Mouse (Mus musculus) T-helper 2 cell (primary cell): ENCODE measurements around the gene Pmf1.
"Not testable (repeated sequence)": the region's sequence is repeated elsewhere in the genome, so short reads cannot be mapped to it uniquely, and the experiment has no call there.

Experiments
- in situ Hi-C: fragments of 300-600 bp; cut with MboI, MseI; formaldehyde crosslinking; loops from one replicate; pipeline ENCODE4 v1.15.1; 2025; ENCODE audit warnings: high pct_unique_total_duplicates

Pmf1 gene

GRCm38 (mm10) chr3:88398666-88399065, 11.5 kb downstream of the Pmf1 start:
- in situ Hi-C loops: no loop called here

- in situ Hi-C loops: no loop called here
These were observed 14.4 kb downstream of the Pmf1 start for GRCm38 (mm10) chr3:88395742-88396141.

DNA sequence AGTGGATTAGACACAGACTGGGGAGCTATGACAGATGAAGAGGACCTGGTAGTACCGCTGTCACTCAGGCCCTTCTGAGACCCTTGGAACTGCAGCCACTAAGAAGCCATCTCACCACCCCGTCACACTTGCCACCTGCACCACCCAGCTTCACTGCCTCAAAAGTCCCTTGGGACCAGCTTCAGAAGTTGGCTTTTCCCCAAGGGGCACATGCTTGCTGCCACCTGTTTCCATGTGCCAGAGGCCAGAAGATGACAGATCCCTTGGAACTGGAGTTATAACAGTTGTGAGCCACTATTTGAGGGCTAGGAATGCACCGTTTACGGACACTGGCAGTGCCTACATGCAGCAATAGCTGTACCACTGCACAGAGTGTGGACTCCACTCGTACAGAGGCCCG, 14.8 kb downstream of the Pmf1 start:
- in situ Hi-C loops: no loop called here

DNA sequence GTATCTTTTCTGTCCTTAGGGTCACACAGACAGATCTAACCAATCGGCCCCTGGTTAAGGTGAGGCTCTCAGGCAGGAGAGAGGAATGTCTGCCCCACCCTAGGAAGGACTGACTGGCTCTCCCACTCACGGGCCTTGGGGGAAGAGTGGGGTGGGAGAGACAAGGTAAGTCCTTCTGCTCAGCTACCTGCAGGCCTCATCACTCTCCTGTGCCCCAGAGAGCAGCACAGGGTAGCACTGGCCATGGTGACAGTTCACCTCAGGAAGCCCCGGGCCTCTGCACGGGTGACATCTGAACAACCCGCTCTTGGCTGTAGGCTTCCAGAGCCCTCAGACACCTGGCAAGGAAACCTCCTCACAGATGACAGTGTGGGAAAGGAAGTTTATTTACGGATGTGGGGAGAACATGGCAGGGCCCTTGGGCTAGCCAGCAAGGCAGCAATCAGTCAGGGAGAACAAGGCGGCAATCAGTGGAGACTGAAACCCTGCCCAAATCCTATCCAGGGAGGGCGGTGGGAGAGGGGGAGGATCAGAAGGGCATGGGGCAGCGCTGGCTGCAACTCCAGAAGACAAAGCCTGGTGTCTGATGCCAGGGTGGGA, 16.3 kb downstream of the Pmf1 start:
- in situ Hi-C loops: no loop called here

GRCm38 (mm10) chr3:88384364-88384763, 25.8 kb downstream of the Pmf1 start, which contains the start of gene Bglap:
Gene Bglap, minus strand, starts transcription at chr3:88384464.
- in situ Hi-C loops: no loop called here

DNA sequence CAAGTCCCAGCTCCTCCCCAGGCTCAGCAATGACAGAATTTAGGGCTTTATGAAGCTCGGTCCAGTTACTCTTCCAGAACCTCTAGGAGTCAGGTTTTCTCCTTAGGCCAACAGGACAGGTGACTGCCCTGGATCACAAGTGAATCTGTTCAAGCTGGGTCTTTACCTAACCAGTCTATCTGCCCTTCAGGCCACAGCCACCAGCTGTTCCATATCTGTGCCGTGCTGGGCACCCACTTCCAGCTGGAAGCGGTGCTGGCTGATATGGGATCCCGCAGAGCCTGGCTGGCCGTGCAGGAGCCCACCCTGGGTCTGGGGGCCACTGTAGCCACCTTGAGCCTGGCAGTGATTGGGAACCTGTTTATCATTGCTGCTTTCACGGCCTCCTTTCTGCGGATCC, 27.7 kb downstream of the Pmf1 start:
- in situ Hi-C loops: not testable (repeated sequence)

DNA sequence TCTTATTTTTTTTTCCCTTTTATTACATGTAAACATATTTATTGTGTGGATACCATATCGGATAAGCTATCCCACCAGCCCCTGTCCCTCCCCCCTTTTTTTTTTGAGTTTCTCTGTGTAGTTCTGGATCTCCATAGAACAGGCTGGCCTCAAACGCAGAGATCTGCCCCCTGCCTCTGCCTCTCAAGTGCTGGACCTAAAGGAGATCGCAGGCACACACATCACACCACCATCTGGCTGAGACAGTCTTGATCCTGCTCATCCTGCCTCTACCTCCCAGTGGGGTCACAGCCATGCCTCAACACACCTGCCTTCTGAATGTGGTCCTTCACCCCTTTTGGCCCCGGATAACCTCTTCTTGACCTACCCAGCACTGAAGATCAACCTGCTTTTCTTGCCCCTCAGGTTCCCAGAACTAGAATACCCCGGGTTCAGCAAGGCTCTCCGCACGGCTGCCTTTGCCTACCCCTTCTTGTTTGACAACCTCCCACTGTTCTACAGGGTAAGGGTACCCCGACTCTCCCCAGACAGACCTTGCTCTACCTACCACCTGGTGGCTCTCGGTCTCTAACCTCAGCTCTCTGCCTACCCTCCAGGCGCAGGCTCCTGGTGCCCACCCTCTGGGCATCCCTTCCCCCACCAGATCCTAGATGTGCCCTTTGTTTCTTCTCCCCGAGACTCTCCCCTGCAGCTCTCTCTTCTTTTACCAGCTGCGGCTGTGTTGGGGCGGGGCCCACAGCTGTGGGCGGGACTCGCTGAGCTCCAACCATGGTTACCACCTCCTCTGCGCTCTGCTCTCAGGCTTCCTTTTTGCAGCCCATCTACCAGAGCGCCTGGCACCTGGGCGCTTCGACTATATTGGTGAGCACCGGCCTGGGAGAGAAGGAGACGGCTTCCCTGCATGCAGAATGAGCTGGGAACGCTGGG, 28.5 kb downstream of the Pmf1 start:
- in situ Hi-C loops: not testable (repeated sequence)

- in situ Hi-C loops: not testable (repeated sequence)
These were observed 31.5 kb downstream of the Pmf1 start, which contains the start of gene Bglap2 for GRCm38 (mm10) chr3:88378599-88378998. Gene Bglap2, minus strand, starts transcription at chr3:88378699.

DNA sequence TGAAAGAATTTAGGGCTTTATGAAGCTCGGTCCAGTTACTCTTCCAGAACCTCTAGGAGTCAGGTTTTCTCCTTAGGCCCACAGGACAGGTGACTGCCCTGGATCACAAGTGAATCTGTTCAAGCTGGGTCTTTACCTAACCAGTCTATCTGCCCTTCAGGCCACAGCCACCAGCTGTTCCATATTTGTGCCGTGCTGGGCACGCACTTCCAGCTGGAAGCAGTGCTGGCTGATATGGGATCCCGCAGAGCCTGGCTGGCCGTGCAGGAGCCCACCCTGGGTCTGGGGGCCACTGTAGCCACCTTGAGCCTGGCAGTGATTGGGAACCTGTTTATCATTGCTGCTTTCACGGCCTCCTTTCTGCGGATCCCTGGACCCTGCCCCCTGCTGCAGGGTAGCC, 33.5 kb downstream of the Pmf1 start:
- in situ Hi-C loops: not testable (repeated sequence)

- in situ Hi-C loops: not testable (repeated sequence)
These were observed 34.1 kb downstream of the Pmf1 start for GRCm38 (mm10) chr3:88375750-88376626.

DNA sequence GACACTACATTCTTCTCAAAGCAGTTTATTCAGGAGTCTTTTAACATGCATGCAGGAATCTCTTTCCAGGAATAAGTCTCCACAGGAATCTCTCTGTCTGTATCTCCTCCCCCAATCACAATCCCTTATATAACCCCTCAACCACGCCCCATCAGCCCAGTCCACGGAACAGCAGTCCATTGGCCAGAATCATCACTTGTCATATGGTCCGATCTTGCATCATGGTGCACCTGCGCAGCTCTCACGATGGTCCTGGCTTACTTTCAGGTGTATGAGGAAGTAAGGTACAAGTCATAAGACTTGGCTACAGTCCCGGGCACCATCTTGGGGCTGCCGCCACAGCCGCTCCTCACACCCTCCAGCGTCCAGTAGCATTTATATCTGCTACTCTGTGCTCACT, 37.5 kb downstream of the Pmf1 start, which contains the start of gene Bglap3:
Gene Bglap3 (minus strand): TSS at position 101 of the 400 bp plus-strand sequence.
- in situ Hi-C loops: loop anchor here (25.0 kb wide), 1 partner anchor 690 kb away; no protein-coding TSS in a partner anchor

- in situ Hi-C loops: loop anchor here (25.0 kb wide), 1 partner anchor 694 kb away; no protein-coding TSS in a partner anchor
These were observed 41.6 kb downstream of the Pmf1 start for GRCm38 (mm10) chr3:88368511-88368910.

GRCm38 (mm10) chr3:88367517-88367916, 42.6 kb downstream of the Pmf1 start:
- in situ Hi-C loops: loop anchor here (25.0 kb wide), 1 partner anchor 695 kb away; no protein-coding TSS in a partner anchor

GRCm38 (mm10) chr3:88366830-88367428, 43.2 kb downstream of the Pmf1 start:
- in situ Hi-C loops: loop anchor here (25.0 kb wide), 1 partner anchor 695 kb away; no protein-coding TSS in a partner anchor

DNA sequence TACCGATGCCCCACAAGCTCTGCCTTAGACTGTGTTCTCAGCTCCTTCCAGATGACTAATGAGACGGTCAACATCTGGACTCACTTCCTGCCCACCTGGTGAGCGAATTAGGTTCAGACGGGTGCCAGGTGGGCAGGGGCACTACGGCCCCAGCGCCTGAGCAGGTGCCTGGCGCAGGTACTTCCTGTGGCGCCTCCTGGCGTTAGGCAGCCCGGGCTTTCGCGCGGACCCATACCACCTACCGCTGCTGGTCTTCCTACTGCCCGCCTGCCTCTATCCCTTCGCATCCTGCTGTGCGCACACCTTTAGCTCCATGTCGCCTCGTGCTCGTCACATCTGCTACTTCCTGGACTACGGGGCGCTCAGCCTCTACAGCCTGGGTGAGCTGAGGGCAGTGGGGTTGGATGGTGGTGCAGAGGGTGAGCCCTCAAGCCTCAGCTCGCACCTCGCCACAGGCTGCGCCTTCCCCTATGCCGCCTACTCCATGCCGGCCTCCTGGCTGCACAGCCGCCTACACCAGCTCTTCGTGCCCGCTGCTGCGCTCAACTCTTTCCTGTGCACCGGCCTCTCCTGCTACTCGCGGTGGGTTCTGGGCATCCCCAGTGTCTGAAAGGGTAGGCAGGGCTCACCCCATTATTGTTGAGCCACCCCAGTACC, 44.3 kb downstream of the Pmf1 start:
- in situ Hi-C loops: loop anchor here (25.0 kb wide), 1 partner anchor 696 kb away; no protein-coding TSS in a partner anchor

- in situ Hi-C loops: loop anchor here (25.0 kb wide), 1 partner anchor 698 kb away; no protein-coding TSS in a partner anchor
These were observed 45.8 kb downstream of the Pmf1 start, which contains the start of gene Paqr6 for GRCm38 (mm10) chr3:88364337-88364736. Gene Paqr6, plus strand, starts transcription at chr3:88364584.

- in situ Hi-C loops: loop anchor here (25.0 kb wide), 1 partner anchor 699 kb away; no protein-coding TSS in a partner anchor
These were observed 46.4 kb downstream of the Pmf1 start for GRCm38 (mm10) chr3:88363700-88364099.

- in situ Hi-C loops: loop anchor here (25.0 kb wide), 1 partner anchor 701 kb away; no protein-coding TSS in a partner anchor
These were observed 48.4 kb downstream of the Pmf1 start for GRCm38 (mm10) chr3:88361612-88362313.

GRCm38 (mm10) chr3:88361096-88361495, 49.0 kb downstream of the Pmf1 start:
- in situ Hi-C loops: loop anchor here (25.0 kb wide), 1 partner anchor 701 kb away; no protein-coding TSS in a partner anchor
